Mouse (Mus musculus) heart, adult 2 months (tissue): ENCODE results near the gene Ctdspl.

Experiments used
- CTCF ChIP-seq: fragments of 200-600 bp; IDR thresholded peaks from 2 replicates; pipeline ENCODE4 v1.8.1; 2022; ENCODE audit warnings: antibody characterized with exemption, mild to moderate bottlenecking, moderate library complexity
- EP300 ChIP-seq: fragments of 200-500 bp; IDR thresholded peaks from 2 replicates; pipeline ENCODE4 v1.6.1; 2011; ENCODE audit warnings: low read depth, low read length, control low read depth; ENCODE audit not compliant: insufficient read depth

GRCm38 (mm10) chr9:118921926-118922325, 4.3 kb upstream of the Ctdspl start:
- TF ChIP-seq CTCF (no peak), EP300 (no peak)
